Mouse (Mus musculus) cerebellum, postnatal 10 days (tissue): ENCODE results near the gene Sorbs1.

Source experiments
- DNase-seq, 2 experiments: peaks; one replicate each; pipeline ENCODE4 v3.0.0; 2021; ENCODE audit warnings: mixed read lengths in 2 of 2

Sorbs1 gene

DNA sequence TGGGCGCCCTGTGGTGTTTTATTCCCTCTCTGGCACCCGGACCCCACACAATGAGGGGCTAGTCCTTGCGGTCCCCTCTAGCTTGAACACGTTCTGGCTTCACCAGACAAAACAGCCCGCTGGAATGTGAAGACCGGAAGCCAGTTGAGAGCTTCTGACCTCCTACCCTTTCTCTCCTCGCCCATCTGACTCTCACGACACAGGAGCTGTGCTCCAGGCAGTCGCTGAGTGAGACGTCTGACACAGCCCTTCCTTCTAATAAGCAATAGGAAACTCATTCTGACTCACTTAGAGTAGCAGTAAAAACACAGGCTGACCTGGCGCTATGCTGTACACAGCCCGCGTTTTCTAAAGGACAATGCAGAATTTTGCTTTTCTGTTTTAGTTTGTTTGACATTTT is 259.8 kb downstream of the Sorbs1 start:
- no peak for DNase-seq

DNA sequence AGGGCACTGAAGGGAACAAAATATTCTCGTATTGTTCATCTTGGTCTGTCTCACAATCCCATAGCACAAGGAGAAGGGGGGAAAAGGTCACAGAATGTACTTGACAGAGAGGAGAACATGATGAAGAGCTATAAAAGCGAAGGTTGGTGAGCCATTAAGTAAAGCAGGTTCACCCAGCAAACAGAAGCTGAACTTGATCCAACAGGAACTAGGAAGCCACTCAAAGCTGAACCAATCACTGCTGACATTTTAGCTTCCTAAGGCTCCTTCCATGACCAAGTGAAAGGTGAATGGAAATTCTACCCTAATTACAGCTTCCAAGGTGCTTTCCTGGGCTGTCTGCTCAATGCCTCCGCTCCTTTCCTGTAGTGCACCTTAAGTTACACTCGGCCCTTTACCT is 262.5 kb downstream of the Sorbs1 start:
- no peak for DNase-seq

DNA sequence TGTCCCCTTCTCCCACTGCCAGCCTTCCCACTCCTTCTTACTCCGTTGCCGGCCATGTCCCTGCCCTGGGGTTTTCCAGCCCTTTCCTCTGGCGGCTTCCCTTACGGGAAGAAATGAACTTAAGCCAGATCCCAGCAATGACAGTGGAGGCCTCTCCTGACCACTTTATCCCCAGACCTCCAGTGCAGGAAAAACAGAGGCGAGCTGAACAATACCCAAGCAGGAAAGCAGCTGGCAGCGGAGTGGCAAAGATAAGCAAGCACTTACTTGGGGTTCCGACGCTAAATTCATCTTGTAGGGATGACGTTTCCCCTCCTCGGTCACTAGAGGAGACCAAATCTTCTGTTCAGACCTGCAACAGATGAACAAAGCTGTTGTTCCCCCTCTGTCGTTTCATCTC is 264.2 kb downstream of the Sorbs1 start:
- no peak for DNase-seq

DNA sequence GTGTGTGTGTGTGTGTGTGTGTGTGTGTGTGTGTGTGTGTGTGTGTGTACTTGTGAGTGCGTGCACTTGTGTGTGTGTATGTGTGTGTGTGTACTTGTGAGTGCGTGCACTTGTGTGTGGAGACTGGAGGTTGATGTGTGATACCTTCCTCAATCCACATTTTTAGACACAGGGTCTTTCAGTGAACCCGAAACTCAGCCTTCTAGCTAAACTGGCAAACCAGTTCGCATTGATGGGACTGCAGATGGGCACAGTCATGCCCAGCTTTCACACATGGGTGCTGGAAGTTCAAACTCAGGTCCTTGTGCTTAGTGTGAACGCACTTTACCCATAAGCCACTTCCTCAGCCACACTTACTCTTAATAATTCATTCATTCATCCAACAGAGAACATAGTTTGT is 265.1 kb downstream of the Sorbs1 start:
- no peak for DNase-seq

DNA sequence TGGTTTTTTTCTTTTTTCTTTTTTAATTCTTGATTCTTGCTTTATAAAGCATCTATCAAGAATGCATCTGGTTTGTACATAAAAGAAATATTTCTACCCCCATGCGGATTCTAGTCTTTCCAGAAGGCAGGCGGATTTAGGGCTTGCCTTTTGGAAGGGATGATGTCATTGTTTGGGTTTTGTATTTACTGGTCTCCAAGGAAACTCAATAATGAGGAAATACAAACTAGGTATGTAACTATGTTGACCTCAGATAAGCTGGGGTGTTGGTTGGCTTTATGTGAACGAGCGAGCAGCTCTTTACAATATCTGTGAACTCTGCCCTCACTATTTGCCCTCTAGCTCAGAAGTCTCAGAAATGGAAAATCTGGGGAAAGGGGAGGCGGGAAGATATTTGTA is 266.3 kb downstream of the Sorbs1 start:
- no peak for DNase-seq

DNA sequence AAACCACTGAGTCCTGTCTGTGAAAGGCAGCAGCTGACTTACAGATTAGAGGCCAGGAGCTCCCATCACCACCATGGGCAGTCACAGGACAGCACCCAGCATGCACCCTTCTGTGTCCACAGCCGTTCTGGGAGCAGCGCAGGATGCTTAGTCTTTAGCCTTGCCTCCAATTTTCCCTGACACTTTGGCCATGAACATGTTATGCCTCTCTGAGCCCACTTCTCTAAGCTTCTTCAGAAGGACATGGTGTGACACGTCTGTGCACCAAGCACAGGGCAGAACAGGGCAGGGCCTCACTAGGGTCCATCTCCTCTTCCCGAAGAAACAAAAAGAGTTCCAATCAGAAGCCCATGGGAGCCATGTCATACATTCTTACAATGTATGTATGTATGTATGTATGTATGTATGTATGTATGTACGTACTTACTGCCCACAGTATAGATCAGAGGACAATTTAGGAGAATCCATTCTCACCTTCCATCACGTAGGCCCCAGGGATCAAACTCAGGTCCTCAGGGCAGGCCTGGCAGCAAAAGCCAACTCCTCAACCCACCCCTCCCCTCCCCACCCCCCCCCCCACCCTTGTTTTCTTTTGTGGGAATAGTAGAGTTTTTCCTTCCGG is 266.8 kb downstream of the Sorbs1 start:
- no peak for DNase-seq
